Mouse (Mus musculus) lung, adult 2 months (tissue): ENCODE data around the gene Slc16a10.

Experiments
- CTCF ChIP-seq: fragments of 200-500 bp; IDR thresholded peaks from 2 replicates; pipeline ENCODE4 v1.5.1; 2011; ENCODE audit warnings: mild to moderate bottlenecking, low read length, control low read depth; ENCODE audit not compliant: insufficient read depth
- POLR2A ChIP-seq: fragments of 200-500 bp; IDR thresholded peaks from 2 replicates; pipeline ENCODE4 v1.6.1; 2011; ENCODE audit warnings: low read depth, mild to moderate bottlenecking, control low read depth, low read length, borderline replicate concordance; ENCODE audit errors: extremely low read depth

DNA sequence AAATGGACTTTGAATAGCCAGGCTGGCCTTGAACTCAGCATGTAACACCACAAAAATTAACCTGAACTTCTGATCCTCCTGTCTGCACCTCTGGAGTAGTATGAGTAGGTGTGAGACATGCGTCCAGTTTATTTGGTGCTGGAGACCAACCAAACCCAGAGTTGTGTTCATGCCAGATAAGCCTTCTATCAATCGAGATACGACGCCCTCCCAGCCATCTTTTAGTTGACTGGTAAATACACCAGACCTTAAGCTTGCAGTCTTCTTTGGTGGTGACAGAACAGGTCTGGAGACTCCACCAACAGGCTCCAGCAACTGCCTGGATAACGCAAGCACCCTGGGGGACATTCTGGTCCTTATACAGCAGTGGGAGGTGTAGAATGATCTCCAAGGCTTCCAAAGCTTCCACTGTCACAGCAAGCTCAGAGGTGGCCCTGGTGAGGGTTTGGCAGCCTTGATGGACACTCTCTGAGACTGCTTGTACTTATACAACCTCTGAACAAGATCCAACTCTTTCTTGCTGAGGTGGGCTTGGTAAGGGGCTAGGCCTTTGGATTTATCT is 7.6 kb upstream of the Slc16a10 start:
- no peak for TF ChIP-seq CTCF
- TF ChIP-seq POLR2A = no peak
